Mouse (Mus musculus): ENCODE data around the gene Fam136a. TPM values are rescaled to one million over a fixed set of nuclear protein-coding genes. Genes with fewer than 3 reads are reported as not detected.
A peak's percentile ranks its signal among the peaks of the same experiment; 100 is the strongest.
"Not testable (repeated sequence)": the region's sequence is repeated elsewhere in the genome, so short reads cannot be mapped to it uniquely, and the experiment has no call there.

Gene Fam136a
- 10 to 100 TPM; 26.4 to 31.3 TPM for total RNA-seq (2021)

DNA sequence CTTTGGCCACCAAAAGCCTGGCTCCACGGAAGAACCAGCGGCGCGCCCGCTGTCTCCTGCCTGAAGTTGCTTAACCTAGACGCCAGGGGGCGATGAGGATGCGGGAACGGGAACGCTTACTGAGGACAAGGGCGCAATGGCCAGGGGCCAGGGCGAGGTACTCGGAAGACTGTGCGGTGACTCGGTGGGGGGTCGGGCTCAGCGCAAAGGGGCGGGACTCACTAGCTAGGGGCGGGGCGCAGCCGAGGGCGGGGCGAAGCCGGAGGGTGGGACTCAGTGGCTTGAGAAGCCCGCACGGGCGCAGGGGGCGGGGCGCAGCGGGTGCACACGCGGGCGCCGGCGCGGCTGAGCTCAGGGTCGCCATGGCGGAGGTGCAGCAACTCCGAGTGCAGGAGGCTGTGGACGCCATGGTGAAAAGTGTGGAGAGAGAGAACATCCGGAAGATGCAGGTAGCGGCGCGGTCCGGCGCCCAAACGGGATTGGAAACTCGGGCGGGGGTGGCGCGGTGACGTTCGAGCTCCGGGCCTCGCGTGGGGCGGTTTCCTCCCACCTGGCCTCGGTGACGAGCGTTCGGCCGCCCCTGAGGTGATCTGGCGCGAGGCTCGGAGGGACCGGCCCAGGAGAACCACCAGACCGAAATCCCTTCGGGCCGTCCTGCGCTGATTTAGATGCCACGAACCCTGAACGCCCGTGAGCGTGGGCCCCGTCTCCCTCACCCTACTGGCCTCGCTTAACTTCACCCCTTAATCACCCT is at the start of gene Fam136a:
TSS of gene Fam136a (plus strand) at position 276 of the 754 bp plus-strand sequence.
- intact Hi-C loops (cut with DNase I), result loop anchor here (2.0 to 10.0 kb wide), 2 partner anchors 171 to 431 kb away; partner anchors contain the start of gene Tgfa
- peak; percentile 96 to 98 for DNase-seq

DNA sequence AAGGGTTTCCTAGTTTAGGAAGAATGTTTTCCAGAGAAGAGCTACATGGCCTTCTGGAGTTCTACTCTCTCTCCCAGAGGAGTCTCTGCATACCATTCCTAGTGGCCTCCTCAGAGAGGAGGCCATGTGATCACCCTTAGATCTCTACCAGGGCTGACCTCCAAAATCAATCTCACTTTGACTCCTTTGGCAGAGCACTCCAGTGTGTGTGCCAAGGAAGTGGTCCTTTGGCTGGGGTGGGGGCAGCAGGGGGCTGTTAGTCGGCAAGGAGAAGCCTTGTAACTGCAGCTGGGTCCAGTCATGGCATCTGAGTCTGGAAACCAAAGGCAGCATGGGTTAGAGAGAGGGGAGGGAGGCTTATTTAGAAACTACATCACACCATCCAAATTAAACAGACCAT is 48.4 kb upstream of the Fam136a start:
- intact Hi-C loops (cut with DNase I), result no loop called here
- no peak for DNase-seq

DNA sequence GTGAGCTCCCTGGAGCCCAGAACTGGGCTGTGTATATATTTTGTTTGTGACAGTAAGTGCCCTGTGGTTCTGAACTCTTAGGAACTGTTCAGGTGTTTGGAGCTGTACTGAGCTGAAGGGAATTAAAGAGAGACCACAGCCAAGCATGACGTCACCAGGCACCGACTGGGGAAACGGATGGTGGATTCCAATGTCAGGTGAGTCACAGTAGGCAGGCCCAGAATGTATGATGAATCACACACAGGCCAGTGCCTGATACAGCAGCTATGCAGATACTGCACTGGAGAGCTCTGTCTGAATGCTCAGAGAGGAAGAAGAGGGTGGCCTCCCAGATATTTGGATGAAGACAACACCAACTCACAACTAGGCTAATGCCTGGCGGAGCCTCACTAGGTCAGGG is 46.6 kb upstream of the Fam136a start:
- intact Hi-C loops (cut with DNase I), result no loop called here
- DNase-seq, result peak; percentile 22 to 31

GRCm38 (mm10) chr6:86322031-86322563 is 43.3 kb upstream of the Fam136a start:
- DNase-seq, result no peak
- intact Hi-C loops (cut with DNase I), result no loop called here

- intact Hi-C loops (cut with DNase I), result no loop called here
- DNase-seq, result no peak
These were observed 42.5 kb upstream of the Fam136a start for GRCm38 (mm10) chr6:86322991-86323390.

- no peak for DNase-seq
- intact Hi-C loops (cut with DNase I), result no loop called here
These were observed 41.0 kb upstream of the Fam136a start for GRCm38 (mm10) chr6:86324400-86324799.

DNA sequence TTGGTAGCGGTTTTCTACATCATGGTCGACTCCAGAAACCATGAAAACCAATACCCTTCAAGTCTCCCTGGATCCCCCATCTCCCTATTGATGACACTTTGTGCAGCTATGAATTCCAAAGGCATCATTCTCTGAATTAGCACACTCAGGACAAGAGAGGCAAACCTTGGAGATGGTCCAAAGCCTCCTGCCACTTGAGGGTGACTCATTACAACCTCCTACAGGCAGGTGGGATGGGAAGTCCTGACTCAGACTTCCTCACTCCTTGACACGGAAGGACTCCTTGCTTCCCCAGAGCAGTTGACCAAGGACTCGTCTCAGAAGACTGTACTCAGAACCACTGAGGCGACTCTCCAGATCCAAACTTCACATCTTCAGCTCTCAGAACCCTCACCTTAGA is 39.8 kb upstream of the Fam136a start:
- intact Hi-C loops (cut with DNase I), result no loop called here
- DNase-seq, result no peak

DNA sequence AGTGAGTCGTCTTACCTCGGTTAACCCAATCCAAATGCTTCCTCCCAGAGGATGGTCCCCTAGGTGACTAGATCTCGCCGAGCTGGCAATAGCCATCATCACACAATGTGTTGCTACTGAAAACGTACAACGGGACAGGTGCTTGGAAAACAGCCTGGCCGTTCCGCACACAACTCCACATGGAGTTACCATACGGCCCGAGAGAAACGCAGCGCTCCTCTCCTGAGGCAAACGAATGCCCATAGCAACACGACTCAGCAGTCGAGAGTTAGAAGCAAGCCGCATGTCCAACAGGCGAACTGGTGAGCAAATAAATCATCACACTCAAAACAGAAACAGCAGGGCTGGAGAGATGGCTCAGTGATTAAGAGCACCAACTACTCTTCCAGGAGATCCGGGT is 38.6 kb upstream of the Fam136a start:
- intact Hi-C loops (cut with DNase I), result no loop called here

DNA sequence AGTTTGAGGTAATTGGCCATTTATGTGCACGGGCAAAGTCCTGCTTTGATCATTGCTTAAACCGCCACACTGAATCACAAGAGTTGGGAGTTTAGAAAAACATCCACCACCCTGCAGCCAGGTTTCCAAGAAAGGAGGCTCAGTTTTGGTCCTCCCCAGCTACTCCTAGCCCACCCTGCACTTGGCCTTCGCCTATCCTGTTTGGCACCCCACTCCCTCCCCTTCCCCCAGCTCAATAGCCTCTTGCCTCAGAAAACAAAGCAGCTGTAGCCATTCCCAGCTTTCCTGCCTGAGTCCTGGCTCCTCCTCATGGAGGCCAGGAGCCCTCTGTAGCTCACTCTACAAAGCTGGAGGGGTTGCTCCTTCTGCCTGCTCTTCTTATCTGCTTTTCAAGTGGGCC is 37.1 kb upstream of the Fam136a start:
- no peak for DNase-seq
- intact Hi-C loops (cut with DNase I), result no loop called here

More for the DNA sequence above, 38.6 kb upstream of the Fam136a start:
- DNase-seq, result no peak

DNA sequence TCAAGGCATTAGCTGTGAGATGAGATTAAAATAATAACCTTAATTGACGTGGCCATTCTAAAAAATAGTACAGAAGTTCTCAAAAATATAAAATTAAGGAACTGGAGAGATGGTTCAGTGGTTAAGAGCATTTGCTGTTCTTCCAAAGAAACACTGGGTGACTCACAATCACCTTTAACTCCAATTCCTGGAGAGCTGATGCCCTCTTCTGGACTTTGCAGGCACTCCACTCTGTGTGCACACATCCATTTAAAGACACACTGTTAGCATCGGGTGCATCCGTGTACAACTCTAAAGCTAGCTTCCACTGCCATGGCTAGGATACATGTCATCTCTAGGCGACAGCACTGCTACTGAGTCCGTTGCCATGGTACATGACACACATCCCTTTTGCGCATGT is 35.5 kb upstream of the Fam136a start:
- DNase-seq, result no peak
- intact Hi-C loops (cut with DNase I), result no loop called here

DNA sequence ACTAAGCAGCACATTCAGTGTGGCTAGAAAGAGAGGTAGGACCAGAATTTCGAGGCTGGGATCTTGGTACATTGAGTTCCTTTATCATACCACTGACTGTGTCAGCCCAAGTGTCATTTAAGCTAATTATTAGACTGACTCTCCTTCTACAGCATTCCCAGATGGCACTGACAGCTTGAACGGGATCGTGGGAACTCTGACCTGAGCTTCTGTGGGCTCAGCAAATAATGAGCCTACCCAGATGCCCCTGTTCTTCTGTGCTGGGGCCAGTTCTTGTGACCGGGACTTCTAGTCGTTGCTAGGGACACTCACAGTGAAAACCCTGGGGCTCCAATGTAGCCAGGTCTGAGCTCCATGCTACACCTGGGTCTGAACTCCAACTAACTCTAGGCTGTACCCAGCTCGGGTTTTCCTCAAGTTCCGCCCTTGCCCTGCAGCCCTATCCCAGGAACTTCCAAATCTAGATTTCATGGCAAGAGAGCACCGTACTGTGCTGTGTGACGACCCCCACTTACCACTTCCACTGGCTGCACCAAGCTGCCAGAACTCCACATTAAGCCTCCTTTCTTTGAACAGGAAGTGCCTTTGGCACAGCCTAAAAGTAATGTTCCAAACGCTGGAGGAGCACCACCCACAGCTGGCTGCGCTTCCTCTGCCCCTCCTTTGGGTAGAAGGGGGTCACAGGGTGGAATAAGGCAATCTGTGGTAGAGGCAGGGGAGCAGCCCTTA is 30.2 kb upstream of the Fam136a start:
- DNase-seq, result no peak
- intact Hi-C loops (cut with DNase I), result no loop called here

DNA sequence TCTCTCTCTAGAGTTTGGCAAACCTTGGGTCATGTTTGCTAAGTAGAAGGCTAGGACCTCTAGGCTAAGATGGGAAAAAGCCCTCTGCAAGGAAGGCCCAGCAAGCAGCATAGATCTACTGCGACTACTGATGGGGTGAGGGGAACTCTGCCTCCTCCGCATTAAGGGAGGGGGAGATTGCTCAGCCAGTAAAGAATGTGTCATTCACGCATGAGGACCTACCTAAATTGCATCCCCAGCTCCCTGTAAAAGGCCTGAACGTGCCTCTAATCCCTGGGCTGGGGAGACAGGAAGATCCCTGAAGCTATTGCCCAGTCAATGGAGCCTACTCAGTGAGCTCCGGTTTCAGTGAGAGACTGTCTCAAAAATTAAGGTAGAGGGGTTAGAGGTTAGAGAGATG is 29.6 kb upstream of the Fam136a start:
- intact Hi-C loops (cut with DNase I), result no loop called here
- DNase-seq, result no peak

GRCm38 (mm10) chr6:86336340-86336739 is 29.1 kb upstream of the Fam136a start:
- intact Hi-C loops (cut with DNase I); DNase-seq: not testable (repeated sequence)

DNA sequence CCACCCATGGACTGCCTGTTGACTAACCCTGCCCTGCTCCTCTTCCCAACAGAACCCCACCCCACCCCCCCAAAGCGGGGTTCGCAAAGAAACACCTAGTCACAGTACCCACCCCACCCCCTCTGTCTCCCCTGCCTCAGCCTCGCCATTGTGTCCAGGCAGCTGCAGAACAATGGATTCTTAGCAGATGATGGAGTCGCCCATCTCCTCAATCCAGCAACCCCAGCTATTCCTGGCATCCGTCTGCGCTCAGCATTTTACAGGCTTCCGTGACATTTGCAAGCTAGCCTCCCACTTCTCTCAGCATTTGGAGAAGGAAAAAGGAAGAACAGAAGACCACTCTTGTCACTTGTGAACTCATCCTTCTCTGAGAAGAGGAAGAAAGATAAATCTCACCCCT is 21.8 kb upstream of the Fam136a start:
- intact Hi-C loops (cut with DNase I), result no loop called here
- DNase-seq, result no peak

GRCm38 (mm10) chr6:86346063-86346462 is 19.4 kb upstream of the Fam136a start:
- no peak for DNase-seq
- intact Hi-C loops (cut with DNase I), result no loop called here

- intact Hi-C loops (cut with DNase I), result no loop called here
- peak; percentile 37 to 53 for DNase-seq
These were observed 16.2 kb upstream of the Fam136a start for GRCm38 (mm10) chr6:86349257-86349656.

- no peak for DNase-seq
- intact Hi-C loops (cut with DNase I), result no loop called here
These were observed 10.5 kb upstream of the Fam136a start for GRCm38 (mm10) chr6:86354948-86355347.

DNA sequence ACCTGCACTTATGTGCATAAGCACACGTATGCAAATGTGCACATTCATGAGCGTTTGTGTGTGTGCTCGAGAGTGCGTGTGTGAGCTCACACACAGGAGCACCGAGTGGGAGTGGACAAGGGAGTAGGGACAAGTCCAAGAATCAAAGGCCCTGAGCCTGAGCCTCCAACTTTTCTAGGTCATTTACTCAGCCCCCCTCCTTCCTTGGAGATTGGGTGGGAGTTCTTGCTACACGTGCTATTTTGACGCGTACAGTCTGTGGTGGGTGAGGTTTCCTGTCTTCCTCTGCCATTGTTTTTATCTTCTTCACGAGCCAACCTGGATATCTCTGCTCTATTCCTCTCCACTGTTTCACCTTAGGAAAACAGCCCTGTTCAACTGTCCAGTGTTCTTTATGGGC is 8.5 kb upstream of the Fam136a start:
- no peak for DNase-seq
- intact Hi-C loops (cut with DNase I), result no loop called here

DNA sequence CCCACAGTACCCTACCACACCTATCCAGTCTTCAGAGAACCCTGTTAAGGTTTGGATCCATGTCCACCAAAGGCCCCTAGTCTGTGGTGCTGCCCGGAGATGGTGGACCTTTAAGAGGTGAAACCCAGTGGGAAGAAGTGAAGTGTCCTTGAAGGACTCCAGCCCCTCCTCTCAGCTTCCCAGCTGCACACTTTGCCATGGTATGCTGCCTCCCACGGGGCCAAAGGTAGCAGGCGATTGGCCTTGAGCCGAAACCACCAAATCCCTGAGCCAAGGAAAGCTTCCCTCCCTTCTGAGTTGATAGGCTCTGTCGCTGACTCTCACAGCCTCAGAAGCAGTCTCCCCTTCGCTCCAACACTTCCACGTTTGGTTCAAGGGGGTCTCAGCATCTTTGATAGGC is 4.8 kb upstream of the Fam136a start:
- DNase-seq, result no peak
- intact Hi-C loops (cut with DNase I), result loop anchor here (5.0 to 10.0 kb wide), 2 partner anchors 338 to 426 kb away; no protein-coding TSS in a partner anchor

DNA sequence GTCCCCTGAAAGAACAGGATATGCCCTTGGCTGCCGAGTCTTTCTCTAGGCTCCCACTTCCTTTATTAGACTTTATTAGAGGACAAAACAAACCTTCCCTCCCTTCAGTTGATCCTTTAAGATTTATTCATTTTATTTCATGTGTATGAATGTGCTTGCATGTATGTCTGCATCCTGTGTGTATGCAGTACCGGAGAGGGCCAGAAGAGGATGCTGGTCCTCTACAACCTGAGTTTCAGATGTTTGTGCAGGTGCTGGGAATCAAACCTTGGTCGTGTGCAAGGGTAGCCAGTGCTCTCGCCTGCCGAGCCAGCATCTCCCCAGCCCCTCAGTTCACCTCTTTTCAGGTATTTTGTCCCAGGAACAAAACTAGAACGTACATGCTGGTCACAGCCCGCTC is 4.1 kb upstream of the Fam136a start:
- intact Hi-C loops (cut with DNase I), result loop anchor here (5.0 to 10.0 kb wide), 2 partner anchors 339 to 427 kb away; no protein-coding TSS in a partner anchor
- no peak for DNase-seq

DNA sequence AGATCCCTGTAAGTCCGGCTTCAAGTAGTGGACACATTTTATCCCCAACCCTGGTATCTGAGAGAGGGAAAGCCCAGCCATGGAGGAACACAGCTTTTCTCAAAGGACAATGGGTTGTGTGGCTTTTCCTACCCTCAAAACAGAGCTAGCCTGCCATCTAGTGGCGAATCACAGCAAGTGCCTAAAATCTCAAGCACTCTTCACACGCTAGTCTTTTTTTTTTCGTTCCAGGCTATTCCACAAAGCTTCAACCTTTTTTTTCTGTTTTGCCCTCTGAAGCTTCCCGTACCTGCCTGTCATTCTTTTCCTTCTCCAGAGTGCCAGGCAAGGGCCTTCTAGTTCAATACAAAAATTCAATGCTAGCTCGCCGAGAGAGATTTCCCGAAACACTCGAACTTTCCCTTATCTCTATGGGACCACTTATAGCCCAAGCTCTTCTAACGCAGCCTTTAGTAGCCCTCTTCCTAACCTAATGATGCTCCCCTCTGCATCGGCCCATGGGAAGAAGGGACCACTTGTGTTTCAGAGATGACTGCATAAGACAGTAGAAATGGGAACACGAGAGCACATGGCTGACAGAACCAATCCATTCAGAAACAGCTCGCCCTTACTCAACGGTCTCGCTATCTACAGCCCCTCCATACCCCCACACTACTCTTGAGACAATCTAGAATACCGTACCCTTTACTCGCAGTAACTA is 854 bp upstream of the Fam136a start:
- intact Hi-C loops (cut with DNase I), result loop anchor here (1.0 to 10.0 kb wide), 6 partner anchors 37 to 430 kb away; partner anchors contain the start of gene Tgfa
- DNase-seq, result peak; percentile 86 to 91
